ENCODE assay signal across 17 mouse cellular contexts in genomic region chr3:151647637-151648036, GRCm38 (mm10).
DNase-seq lines count a peak whose midpoint lies in the region; ATAC-seq and TF ChIP-seq lines count a peak whose summit lies in the region.
"Had no signal": no experiment of that assay in that cellular context is flagged by ENCODE, and none has a peak within 500 bp of the region (broad histone marks: within the 10 kb centered on the region; RNA-seq: fewer than 3 reads in every experiment).

No protein-coding gene starts in this region.

- H3K36me3 ChIP-seq in hindbrain, embryonic 11.5 days (ENCODE audit: control insufficient read depth, insufficient read depth, low read length) = no peaks in the 10 kb centered on the region
- no peaks in the 10 kb centered on the region for H3K36me3 ChIP-seq in hindbrain, embryonic 10.5 days
- H3K36me3 ChIP-seq in midbrain, postnatal 0 days (ENCODE audit: insufficient read depth, low read length) = no peaks in the 10 kb centered on the region
- H3K36me3 ChIP-seq in midbrain, embryonic 10.5 days = no peaks in the 10 kb centered on the region
- H3K36me3 ChIP-seq: heart, embryonic 10.5 days; hindbrain, embryonic 15.5 days; limb, embryonic 10.5 days; midbrain, embryonic 12.5 days; neural tube, embryonic 13.5 days had no signal

- no peak overlapping the region for H3K9ac ChIP-seq in hindbrain, embryonic 11.5 days (ENCODE audit: low read depth, low read length)
- no peak overlapping the region for H3K9ac ChIP-seq in midbrain, postnatal 0 days (replicated peaks; ENCODE audit: low read length, poor library complexity, severe bottlenecking)
- H3K9ac ChIP-seq: hindbrain, embryonic 15.5 days; midbrain, embryonic 12.5 days; neural tube, embryonic 13.5 days had no signal

- no peak overlapping the region for H3K4me3 ChIP-seq in hindbrain, embryonic 11.5 days (ENCODE audit: low read depth, low read length)
- no peak overlapping the region for H3K4me3 ChIP-seq in hindbrain, embryonic 10.5 days
- H3K4me3 ChIP-seq in midbrain, postnatal 0 days (ENCODE audit: low read depth, low read length) = no peak overlapping the region
- H3K4me3 ChIP-seq in midbrain, embryonic 10.5 days = no peak overlapping the region
- H3K4me3 ChIP-seq: heart, embryonic 10.5 days; hindbrain, embryonic 15.5 days; limb, embryonic 10.5 days; midbrain, embryonic 12.5 days; neural tube, embryonic 13.5 days had no signal

- no peak overlapping the region for H3K4me2 ChIP-seq in hindbrain, embryonic 11.5 days (replicated peaks; ENCODE audit: low read depth, low read length)
- no peak overlapping the region for H3K4me2 ChIP-seq in midbrain, postnatal 0 days (ENCODE audit: low read depth, low read length, poor library complexity, severe bottlenecking)
- H3K4me2 ChIP-seq: hindbrain, embryonic 15.5 days; midbrain, embryonic 12.5 days; neural tube, embryonic 13.5 days had no signal

- H3K27ac ChIP-seq in hindbrain, embryonic 11.5 days (ENCODE audit: low read depth, low read length) = no peak overlapping the region
- H3K27ac ChIP-seq in hindbrain, embryonic 10.5 days = no peak overlapping the region
- no peak overlapping the region for H3K27ac ChIP-seq in midbrain, postnatal 0 days (ENCODE audit: low read depth, low read length)
- H3K27ac ChIP-seq in midbrain, embryonic 10.5 days (replicated peaks) = no peak overlapping the region
- H3K27ac ChIP-seq: heart, embryonic 10.5 days; hindbrain, embryonic 15.5 days; limb, embryonic 10.5 days; midbrain, embryonic 12.5 days; neural tube, embryonic 13.5 days had no signal

- DNase-seq in hindbrain, embryonic 11.5 days (ENCODE audit: low spot score) = peak; percentile 15
- no peak for DNase-seq in hindbrain, embryonic 10.5 days (ENCODE audit: low spot score)
- DNase-seq in midbrain, postnatal 0 days (ENCODE audit: low spot score) = peak; percentile 6
- DNase-seq in midbrain, embryonic 10.5 days (ENCODE audit: low spot score) = no peak
- DNase-seq in WW6 (ENCODE audit: low read depth, low spot score) = peak; percentile 20
- DNase-seq in retina, embryonic 14.5 days (ENCODE audit: low spot score) = peak; percentile 5
- no peak for DNase-seq in T-cell, adult 2 months (ENCODE audit: low spot score)
- DNase-seq in ovary, adult 18-20 months (ENCODE audit: low spot score) = no peak
- DNase-seq: cerebellum, adult 11-12 months; kidney, postnatal 25 days; lung, adult 18-20 months had no signal

- no peaks in the 10 kb centered on the region for H3K4me1 ChIP-seq in hindbrain, embryonic 11.5 days (replicated peaks; ENCODE audit: control insufficient read depth, insufficient read depth, low read length)
- H3K4me1 ChIP-seq in hindbrain, embryonic 10.5 days (replicated peaks) = no peaks in the 10 kb centered on the region
- H3K4me1 ChIP-seq in midbrain, postnatal 0 days (ENCODE audit: insufficient read depth, low read length) = no peaks in the 10 kb centered on the region
- no peaks in the 10 kb centered on the region for H3K4me1 ChIP-seq in midbrain, embryonic 10.5 days
- H3K4me1 ChIP-seq: heart, embryonic 10.5 days; hindbrain, embryonic 15.5 days; midbrain, embryonic 12.5 days; neural tube, embryonic 13.5 days had no signal

- no peaks in the 10 kb centered on the region for H3K9me3 ChIP-seq in hindbrain, embryonic 11.5 days (ENCODE audit: control insufficient read depth, low read length)
- no peaks in the 10 kb centered on the region for H3K9me3 ChIP-seq in hindbrain, embryonic 10.5 days
- no peaks in the 10 kb centered on the region for H3K9me3 ChIP-seq in midbrain, postnatal 0 days (ENCODE audit: low read length)
- no peaks in the 10 kb centered on the region for H3K9me3 ChIP-seq in midbrain, embryonic 10.5 days (replicated peaks)
- H3K9me3 ChIP-seq: heart, embryonic 10.5 days; hindbrain, embryonic 15.5 days; limb, embryonic 10.5 days; midbrain, embryonic 12.5 days; neural tube, embryonic 13.5 days had no signal

- TF ChIP-seq CTCF in midbrain, postnatal 0 days (IDR thresholded peaks at IDR 0.05) = 0 out of 2 replicates have a peak, but pooled peaks have one; percentile 9

- no peak for ATAC-seq in hindbrain, embryonic 11.5 days (ENCODE audit: low FRiP score)
- ATAC-seq in midbrain, postnatal 0 days (ENCODE audit: low FRiP score) = no peak
- ATAC-seq: CD4-positive, CD25-positive, alpha-beta regulatory T cell, adult 4 months had no signal

- WGBS in hindbrain, embryonic 11.5 days = 79% methylated on average over 10 of the region's 10 CpGs
- WGBS in hindbrain, embryonic 10.5 days = 75% methylated on average over 10 of the region's 10 CpGs
- whole genome bisulfite sequencing in midbrain, postnatal 0 days = 75% methylated on average over 10 of the region's 10 CpGs
- 77% methylated on average over 10 of the region's 10 CpGs for WGBS in midbrain, embryonic 10.5 days

- H3K27me3 ChIP-seq in hindbrain, embryonic 11.5 days (ENCODE audit: control insufficient read depth, insufficient read depth, low read length) = no peaks in the 10 kb centered on the region
- no peaks in the 10 kb centered on the region for H3K27me3 ChIP-seq in hindbrain, embryonic 10.5 days (ENCODE audit: insufficient read depth, poor library complexity, severe bottlenecking)
- no peaks in the 10 kb centered on the region for H3K27me3 ChIP-seq in midbrain, postnatal 0 days (ENCODE audit: insufficient read depth, low read length)
- no peaks in the 10 kb centered on the region for H3K27me3 ChIP-seq in midbrain, embryonic 10.5 days (ENCODE audit: low read depth, poor library complexity, severe bottlenecking)
- H3K27me3 ChIP-seq: hindbrain, embryonic 15.5 days; midbrain, embryonic 12.5 days; neural tube, embryonic 13.5 days had no signal

Comparison
In these comparisons a context has a peak if more than half of its experiments do, and no peak if none do; other contexts are left out.
1. DNase-seq: peak in hindbrain, embryonic 11.5 days (single experiment), midbrain, postnatal 0 days (single experiment), WW6 (single experiment) and retina, embryonic 14.5 days (single experiment); none in hindbrain, embryonic 10.5 days (single experiment), midbrain, embryonic 10.5 days (single experiment), T-cell, adult 2 months (single experiment) and ovary, adult 18-20 months (single experiment).